Mouse (Mus musculus) forebrain, embryonic 11.5 days (tissue): ENCODE measurements at regions not wholly inside any gene's neighbourhood (a gene's known extent, or its start where the extent isn't known, plus 50 kb on each side); places are given as distances from the start of the nearest gene placed in this dataset.

Experiments
- ATAC-seq: fragments of 200-750 bp; cut with Nextera tagmentation; replicated peaks from 2 replicates; pipeline ENCODE4 v1.8.0; 2017; ENCODE audit warnings: moderate TSS enrichment; ENCODE audit not compliant: low FRiP score
- DNase-seq: peaks from one replicate; pipeline ENCODE4 v3.0.0-alpha.2; 2017; ENCODE audit warnings: low spot score
- H3K27ac ChIP-seq: fragments of 300-500 bp; sonication (generic); 2 replicates; pipeline ENCODE4 v1.5.1; 2014; ENCODE audit warnings: low read depth, low read length
- H3K27me3 ChIP-seq: fragments of 300-500 bp; sonication (generic); 2 replicates; pipeline ENCODE4 v1.6.1; 2014; ENCODE audit warnings: mild to moderate bottlenecking, low read length, mixed read lengths; ENCODE audit not compliant: control insufficient read depth, insufficient read depth
- H3K36me3 ChIP-seq: fragments of 300-500 bp; sonication (generic); 2 replicates; pipeline ENCODE4 v1.6.1; 2014; ENCODE audit warnings: mild to moderate bottlenecking, low read length, moderate library complexity, mixed read lengths; ENCODE audit not compliant: control insufficient read depth, insufficient read depth
- H3K4me1 ChIP-seq: fragments of 300-500 bp; sonication (generic); replicated peaks from 2 replicates; pipeline ENCODE4 v1.6.1; 2014; ENCODE audit warnings: low read length, mixed read lengths; ENCODE audit not compliant: control insufficient read depth, insufficient read depth
- H3K4me2 ChIP-seq: fragments of 300-500 bp; sonication (generic); 2 replicates; pipeline ENCODE4 v1.6.1; 2014; ENCODE audit warnings: low read depth, mild to moderate bottlenecking, low read length, moderate library complexity, mixed read lengths; ENCODE audit not compliant: severe bottlenecking
- H3K4me3 ChIP-seq: fragments of 300-500 bp; sonication (generic); 2 replicates; pipeline ENCODE4 v1.5.1; 2014; ENCODE audit warnings: low read depth, low read length
- H3K9ac ChIP-seq: fragments of 300-500 bp; sonication (generic); 2 replicates; pipeline ENCODE4 v1.6.1; 2014; ENCODE audit warnings: low read length
- H3K9me3 ChIP-seq: fragments of 300-500 bp; sonication (generic); 2 replicates; pipeline ENCODE4 v1.6.1; 2016; ENCODE audit warnings: low read length, mixed read lengths; ENCODE audit not compliant: control insufficient read depth
- WGBS: fragments of 180-500 bp; shearing (Covaris S2); extraction: QIAGEN DNeasy Blood & Tissue Kit; methylation state at CpG from one replicate; pipeline ENCODE4 v1.1.7; 2014; 5-methylcytosine and 5-hydroxymethylcytosine counted together

GRCm38 (mm10) chr1:143258470-143259215 is 381.8 kb upstream of the B3galt2 start:
- WGBS = 63% methylated on average over 5 of the region's 5 CpGs
- ATAC-seq = peak; percentile 31; the same call in 1 of the 2 replicates

DNA sequence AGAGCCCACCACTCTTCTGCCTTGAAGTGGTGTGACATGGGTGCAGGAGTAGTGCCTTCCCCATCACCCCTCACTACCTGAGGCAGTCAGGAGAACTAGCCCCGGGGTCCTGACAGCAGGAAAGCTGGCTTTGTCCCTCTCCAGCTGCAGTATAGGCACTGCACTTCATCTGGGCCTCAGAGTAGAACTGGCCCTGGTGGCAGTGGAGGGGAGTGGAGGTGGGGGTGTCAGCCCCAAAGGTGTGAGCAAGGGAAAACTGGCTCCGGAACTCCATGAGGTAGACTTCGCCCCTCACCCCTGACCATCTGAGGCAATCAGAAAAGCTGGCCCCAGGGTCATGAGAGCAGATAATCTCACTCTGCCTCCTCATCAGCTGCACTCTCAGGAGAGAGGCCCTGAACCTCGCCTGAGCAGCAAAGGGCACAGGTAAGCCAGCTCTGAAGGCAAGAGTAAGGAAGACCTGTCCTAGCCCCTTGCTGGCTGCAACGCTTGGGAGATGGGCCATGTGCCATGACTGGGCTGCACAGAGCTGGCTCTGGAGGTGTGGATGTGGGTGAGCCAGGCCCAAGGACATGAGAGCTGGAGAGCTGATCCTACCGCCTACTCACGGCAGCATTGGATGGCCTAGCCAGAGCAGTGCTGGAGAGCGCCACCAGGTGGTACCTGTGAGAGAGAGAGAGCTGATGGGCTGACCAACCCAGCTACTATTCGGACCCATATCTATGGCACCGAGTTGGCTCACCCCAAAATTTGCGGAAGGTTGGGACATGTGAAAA is 377.0 kb upstream of the B3galt2 start:
- Histone ChIP-seq H3K4me2 (no peak overlapping the region), H3K9ac (no peak overlapping the region), H3K9me3 (no peaks in the 10 kb centered on the region), H3K27me3 (no peaks in the 10 kb centered on the region), H3K4me3 (no peak overlapping the region), H3K27ac (no peak overlapping the region), H3K36me3 (no peaks in the 10 kb centered on the region), H3K4me1 (no peaks in the 10 kb centered on the region)
- ATAC-seq (0 out of 2 replicates have a peak, but pooled peaks have one; percentile 14), DNase-seq (no peak)
- 83% methylated on average over 11 of the region's 11 CpGs for WGBS

More at GRCm38 (mm10) chr1:143258470-143259215, 381.8 kb upstream of the B3galt2 start:
- H3K4me1 ChIP-seq = no peaks in the 10 kb centered on the region
- no peak overlapping the region for H3K9ac ChIP-seq
- no peak overlapping the region for H3K4me3 ChIP-seq
- H3K9me3 ChIP-seq = no peaks in the 10 kb centered on the region
- H3K27me3 ChIP-seq = no peaks in the 10 kb centered on the region
- DNase-seq = no peak
- no peaks in the 10 kb centered on the region for H3K36me3 ChIP-seq
- H3K27ac ChIP-seq = no peak overlapping the region
- H3K4me2 ChIP-seq = no peak overlapping the region

- H3K4me1 ChIP-seq = no peaks in the 10 kb centered on the region
- H3K27ac ChIP-seq = no peak overlapping the region
- no peaks in the 10 kb centered on the region for H3K36me3 ChIP-seq
- H3K4me2 ChIP-seq = no peak overlapping the region
- 69% methylated on average over 4 of the region's 4 CpGs for WGBS
- DNase-seq (no peak), ATAC-seq (0 out of 2 replicates have a peak, but pooled peaks have one; percentile 19)
- H3K9me3 ChIP-seq = no peaks in the 10 kb centered on the region
- H3K27me3 ChIP-seq = no peaks in the 10 kb centered on the region
- no peak overlapping the region for H3K4me3 ChIP-seq
- no peak overlapping the region for H3K9ac ChIP-seq
Observed at GRCm38 (mm10) chr1:143265216-143265615, 375.2 kb upstream of the B3galt2 start.

- Histone ChIP-seq H3K27ac (no peak overlapping the region), H3K9me3 (no peaks in the 10 kb centered on the region), H3K4me2 (no peak overlapping the region), H3K4me3 (no peak overlapping the region), H3K27me3 (no peaks in the 10 kb centered on the region), H3K4me1 (no peaks in the 10 kb centered on the region), H3K36me3 (no peaks in the 10 kb centered on the region), H3K9ac (no peak overlapping the region)
- DNase-seq (no peak), ATAC-seq (no peak)
- WGBS = 91% methylated on average over 3 of the region's 3 CpGs
Observed at GRCm38 (mm10) chr1:143286274-143286967, 354.0 kb upstream of the B3galt2 start.

- Histone ChIP-seq H3K9me3 (no peaks in the 10 kb centered on the region), H3K4me3 (no peak overlapping the region), H3K36me3 (no peaks in the 10 kb centered on the region), H3K4me2 (no peak overlapping the region), H3K27me3 (no peaks in the 10 kb centered on the region), H3K9ac (no peak overlapping the region), H3K4me1 (no peaks in the 10 kb centered on the region), H3K27ac (no peak overlapping the region)
- 96% methylated on average over 2 of the region's 2 CpGs for WGBS
- DNase-seq (no peak), ATAC-seq (no peak)
Observed at GRCm38 (mm10) chr1:143287448-143287847, 353.0 kb upstream of the B3galt2 start.

DNA sequence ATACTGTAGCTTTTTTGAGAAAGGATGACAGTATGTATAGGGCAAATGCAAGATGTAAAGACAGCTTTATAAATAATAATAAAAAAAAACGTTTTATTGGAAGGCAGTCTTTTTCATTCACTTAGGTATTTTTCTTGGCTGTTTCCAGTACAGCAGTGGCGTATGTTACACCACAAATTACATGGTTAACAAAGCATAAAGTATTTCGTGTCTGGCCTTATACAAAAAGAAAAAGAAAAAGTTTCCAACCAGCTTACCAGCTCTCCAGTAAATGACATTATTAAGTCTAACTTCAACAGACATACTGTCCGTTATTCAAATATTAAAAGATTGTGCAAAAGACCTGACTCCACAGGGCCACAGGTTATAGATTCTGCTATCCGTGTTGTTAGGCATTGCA is 343.9 kb upstream of the B3galt2 start:
- DNase-seq (no peak), ATAC-seq (no peak)
- Histone ChIP-seq H3K9me3 (no peaks in the 10 kb centered on the region), H3K27ac (no peak overlapping the region), H3K4me3 (no peak overlapping the region), H3K36me3 (no peaks in the 10 kb centered on the region), H3K27me3 (no peaks in the 10 kb centered on the region), H3K4me1 (no peaks in the 10 kb centered on the region), H3K4me2 (no peak overlapping the region), H3K9ac (no peak overlapping the region)
- 79% methylated on average over 5 of the region's 5 CpGs for WGBS

DNA sequence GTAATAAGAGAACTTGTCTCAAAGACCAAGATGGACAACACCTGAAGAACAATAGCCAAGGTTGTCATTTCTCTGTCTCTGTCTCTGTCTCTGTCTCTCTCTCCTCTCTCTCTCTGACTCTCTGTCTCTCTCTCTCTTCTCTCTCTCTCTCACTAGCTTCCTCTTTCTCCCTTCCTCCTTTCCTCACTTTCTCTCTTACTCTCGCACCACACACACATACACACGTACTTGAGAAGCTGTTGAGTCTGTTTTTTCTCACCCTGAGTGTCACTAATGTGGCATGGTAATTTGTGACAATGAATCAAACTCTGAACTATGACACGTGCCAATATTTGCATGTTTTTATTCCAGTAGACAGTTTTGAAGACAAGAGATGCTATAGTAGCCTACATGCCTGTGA is 333.1 kb upstream of the B3galt2 start:
- Histone ChIP-seq H3K4me2 (no peak overlapping the region), H3K4me3 (no peak overlapping the region), H3K4me1 (no peaks in the 10 kb centered on the region), H3K9me3 (no peaks in the 10 kb centered on the region), H3K9ac (no peak overlapping the region), H3K27ac (no peak overlapping the region), H3K36me3 (no peaks in the 10 kb centered on the region), H3K27me3 (no peaks in the 10 kb centered on the region)
- WGBS = 86% methylated on average over 3 of the region's 3 CpGs
- no peak for ATAC-seq
- DNase-seq = no peak

GRCm38 (mm10) chr1:143318381-143318780 is 322.1 kb upstream of the B3galt2 start:
- no peak overlapping the region for H3K4me3 ChIP-seq
- H3K9me3 ChIP-seq = no peaks in the 10 kb centered on the region
- H3K27me3 ChIP-seq = no peaks in the 10 kb centered on the region
- no peak overlapping the region for H3K4me2 ChIP-seq
- no peaks in the 10 kb centered on the region for H3K36me3 ChIP-seq
- H3K4me1 ChIP-seq = no peaks in the 10 kb centered on the region
- no peak overlapping the region for H3K9ac ChIP-seq
- DNase-seq (no peak), ATAC-seq (no peak)
- no peak overlapping the region for H3K27ac ChIP-seq
- WGBS = 93% methylated on average over 12 of the region's 12 CpGs
